Mouse (Mus musculus): Measurements from ENCODE around the gene Fam133b. TPM values are rescaled to one million over a fixed set of nuclear protein-coding genes. Genes with fewer than 3 reads are reported as not detected.
"Not testable (repeated sequence)": the region's sequence is repeated elsewhere in the genome, so short reads cannot be mapped to it uniquely, and the experiment has no call there.

Gene Fam133b
- total RNA-seq, 2 experiments from 2014 or later = 45.8 to 46.6 TPM

DNA sequence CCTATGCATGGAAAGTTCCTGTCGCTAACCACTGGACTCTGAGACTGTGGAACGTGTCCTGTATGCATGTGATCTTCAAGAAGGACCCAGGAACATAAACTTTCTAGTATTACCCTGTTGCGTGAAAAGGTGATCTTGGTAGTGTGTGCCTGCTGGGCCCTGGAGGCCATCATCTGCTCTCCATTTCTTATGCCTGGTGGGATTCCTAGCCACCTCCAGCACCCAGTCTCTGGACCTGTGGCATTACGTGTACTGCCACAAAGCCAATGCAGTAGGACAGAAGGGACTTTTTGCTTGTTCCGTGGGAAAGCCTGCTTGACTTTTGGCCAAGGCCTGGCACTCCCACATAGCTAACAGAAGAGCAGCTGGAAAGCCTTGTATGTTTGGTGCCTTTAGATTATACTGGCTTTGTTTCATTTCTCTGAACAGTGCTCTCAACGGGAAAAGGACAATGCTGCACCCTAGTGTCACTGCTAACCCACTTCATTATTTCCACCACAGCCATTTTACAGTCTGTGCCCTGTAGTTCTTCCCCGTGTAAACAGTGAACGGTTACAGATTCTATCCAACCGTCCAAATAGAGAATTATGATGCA lies 27.1 kb upstream of the Fam133b start:
- peak; percentile 36 to 39 for DNase-seq (ENCODE audit: low spot score in 2 of 2)

DNA sequence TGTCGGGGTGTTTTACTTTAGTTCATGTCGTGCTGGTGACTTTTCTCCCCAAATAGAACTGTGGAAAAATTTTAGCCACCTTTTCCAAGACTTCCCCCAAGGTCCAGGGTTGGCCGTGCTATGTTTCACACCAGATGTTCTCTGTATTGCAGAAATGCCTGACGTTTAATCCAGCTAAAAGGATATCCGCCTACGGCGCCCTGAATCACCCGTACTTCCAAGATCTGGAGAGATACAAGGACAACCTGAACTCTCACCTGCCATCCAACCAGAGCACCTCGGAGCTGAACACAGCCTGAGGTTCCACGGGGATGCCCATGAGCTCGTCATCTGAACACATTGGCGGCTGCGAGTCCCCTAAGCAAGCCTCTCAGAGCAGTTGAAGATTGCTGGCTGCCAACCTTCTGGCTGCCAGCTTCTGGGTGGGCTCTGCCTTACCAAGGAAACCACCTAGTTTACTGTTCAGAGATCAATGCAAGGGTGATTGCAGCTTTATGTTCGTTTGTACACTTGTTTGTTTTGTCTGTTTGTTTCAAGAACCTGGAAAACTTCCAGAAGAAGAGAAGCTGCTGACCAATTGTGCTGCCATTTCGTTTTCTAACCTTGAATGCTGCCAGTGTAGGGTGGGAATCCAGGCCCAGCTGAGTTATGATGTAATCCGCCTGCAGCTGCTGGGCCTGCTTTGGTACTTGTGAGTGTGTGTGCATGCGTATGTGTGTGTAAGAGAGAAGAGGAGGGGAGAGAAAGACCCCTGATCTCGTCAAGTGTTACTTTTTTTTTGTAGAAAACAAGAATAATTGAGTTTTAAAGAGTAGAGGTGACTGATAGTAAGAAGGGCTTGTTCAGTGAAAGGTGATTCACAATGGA lies 22.9 kb upstream of the Fam133b start:
- DNase-seq (ENCODE audit: low spot score in 2 of 2) = no peak

- DNase-seq (ENCODE audit: low spot score in 2 of 2) = no peak
Observed at GRCm38 (mm10) chr5:3521741-3522140, 21.9 kb upstream of the Fam133b start.

GRCm38 (mm10) chr5:3522826-3523225 lies 20.8 kb upstream of the Fam133b start:
- no peak for DNase-seq (ENCODE audit: low spot score in 2 of 2)

DNA sequence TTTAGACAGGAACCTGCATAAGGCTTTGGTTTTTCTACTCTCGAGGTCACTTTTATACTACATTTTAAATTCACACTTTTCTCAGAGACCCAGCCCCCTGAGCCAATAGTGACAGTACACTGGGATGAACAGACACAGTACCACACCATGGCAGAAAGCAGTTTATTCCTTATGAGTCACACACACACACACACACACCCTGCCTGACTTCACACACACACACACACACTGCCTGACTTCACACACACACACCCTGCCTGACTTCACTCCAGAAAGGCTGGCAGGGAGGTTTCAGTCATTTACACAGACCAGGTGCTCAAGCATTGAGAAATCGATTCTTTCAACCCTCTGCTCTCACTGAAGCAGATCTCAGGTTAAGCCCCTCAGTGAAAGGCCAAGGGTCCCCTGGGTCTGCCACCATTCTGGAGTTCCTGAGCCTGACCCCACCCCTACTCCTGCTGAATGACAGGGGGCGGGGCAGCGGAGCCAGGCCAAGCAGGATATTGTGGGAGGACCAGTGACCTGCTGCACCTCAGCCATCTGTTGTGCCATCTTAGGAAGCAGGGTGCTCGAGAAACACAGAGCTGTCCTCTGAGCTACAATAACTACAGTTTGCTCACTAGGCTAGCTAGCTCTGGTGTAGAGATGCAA lies 16.5 kb upstream of the Fam133b start:
- no peak for DNase-seq (ENCODE audit: low spot score in 2 of 2)

DNA sequence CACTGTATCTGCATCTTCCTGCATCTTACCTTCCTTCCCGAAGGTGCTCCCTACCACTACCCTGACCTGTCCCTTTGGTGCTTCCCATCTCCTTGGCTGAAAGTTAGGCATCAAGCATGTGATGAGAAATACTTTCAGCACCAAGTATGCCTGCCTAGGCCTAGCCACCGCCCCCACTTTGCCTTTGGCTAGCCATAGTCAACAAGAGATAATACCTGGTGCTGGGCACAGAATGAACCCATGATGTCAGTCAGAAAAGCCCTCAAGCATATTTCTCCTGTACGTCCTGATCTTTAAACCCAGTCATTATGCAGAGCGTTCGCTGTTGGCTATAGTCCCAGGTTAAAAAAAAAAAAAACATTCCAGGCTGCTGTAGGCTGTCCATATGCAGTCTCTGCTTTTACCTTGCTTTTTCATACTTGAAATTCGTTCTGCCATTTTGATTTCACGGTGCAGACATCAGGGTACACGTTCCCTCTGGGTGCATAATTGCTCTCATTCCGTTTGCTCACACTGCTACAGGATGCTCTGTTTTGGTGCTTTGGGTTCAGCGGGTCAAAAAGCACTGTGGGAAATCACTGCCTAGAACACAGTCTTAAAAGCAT lies 13.9 kb upstream of the Fam133b start:
- DNase-seq (ENCODE audit: low spot score in 2 of 2) = no peak

DNA sequence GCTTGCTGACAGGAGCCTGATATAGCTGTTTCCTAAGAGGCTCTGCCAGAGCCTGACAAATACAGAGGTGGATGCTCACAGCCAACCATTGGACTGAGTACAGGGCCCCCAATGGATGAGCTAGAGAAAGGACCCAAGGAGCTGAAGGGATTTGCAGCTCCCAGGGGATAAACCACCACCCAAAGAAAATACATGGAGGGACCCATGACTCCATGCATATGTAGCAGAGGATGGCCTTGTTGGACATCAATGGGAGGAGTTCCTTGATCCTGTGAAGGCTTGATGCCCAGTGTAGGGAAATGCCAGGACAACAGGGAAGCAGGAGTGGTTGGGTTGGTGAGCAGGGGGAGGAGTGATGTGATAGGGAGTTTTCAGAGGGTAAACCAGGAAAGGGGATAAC lies 11.6 kb upstream of the Fam133b start:
- DNase-seq (ENCODE audit: low spot score in 2 of 2) = not testable (repeated sequence)

DNA sequence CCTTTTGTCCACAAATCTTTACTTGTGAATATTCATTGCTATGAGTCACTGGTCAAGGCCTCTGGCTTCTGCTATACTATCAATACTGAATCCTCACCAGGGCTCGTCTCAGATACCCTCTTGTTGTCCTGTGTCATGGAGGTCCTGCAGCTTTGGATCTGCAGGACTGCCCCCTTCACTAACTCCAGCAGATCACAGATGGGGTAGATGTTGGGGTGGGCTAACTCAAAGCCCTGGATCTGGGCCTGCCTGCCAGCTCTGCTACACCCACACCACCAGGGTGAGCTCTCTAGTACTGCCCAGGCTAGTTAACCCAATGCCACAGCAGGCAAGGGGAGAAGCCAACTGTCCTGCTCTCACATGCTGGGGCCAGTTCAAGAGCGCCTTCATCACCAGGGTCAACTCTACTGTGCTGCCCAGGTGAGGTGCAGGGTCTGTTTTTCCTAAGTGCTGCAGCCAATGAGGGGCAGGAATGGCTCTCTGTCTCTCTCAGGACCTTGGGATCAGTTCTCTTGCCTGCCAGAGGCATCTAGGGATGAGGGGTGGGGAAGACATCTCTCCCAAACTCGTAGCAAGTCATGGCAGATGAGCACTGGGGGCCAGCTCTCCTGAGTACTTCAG lies 6.9 kb upstream of the Fam133b start:
- DNase-seq (ENCODE audit: low spot score in 2 of 2) = no peak

- no peak for DNase-seq (ENCODE audit: low spot score in 2 of 2)
Observed at GRCm38 (mm10) chr5:3538505-3539472, 4.8 kb upstream of the Fam133b start.

DNA sequence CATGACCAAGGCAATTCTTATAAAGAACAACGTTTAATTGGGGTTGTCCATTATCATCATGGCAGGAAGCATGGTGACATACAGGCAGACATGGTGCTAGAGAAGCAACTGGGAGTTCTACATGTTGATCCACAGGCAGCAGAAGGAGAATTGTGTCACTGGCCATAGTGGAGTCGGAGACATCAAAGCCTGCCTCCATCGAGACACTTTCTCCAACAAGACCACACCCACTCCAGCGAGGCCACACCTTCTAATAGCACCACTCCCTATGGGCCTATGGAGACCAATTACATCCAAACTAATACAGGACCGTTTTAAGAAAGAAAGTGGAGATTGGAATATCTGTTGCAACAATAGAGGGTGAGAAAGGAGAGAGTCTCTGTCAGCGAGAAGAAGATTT lies 1.8 kb upstream of the Fam133b start:
- no peak for DNase-seq (ENCODE audit: low spot score in 2 of 2)

DNA sequence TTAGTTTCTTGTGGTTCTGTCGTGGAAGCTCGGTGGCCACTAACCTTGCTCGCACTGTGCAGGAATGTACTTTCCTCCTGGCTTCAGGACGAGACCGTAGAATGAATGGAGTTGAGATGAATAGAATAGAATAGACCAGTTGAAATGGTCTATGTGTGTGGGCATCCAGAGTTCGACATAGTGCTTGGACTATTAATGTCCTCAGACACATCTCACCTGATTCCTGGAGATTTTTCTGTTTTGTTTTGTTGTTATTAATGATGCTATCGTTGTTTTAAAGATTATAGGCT lies 792 bp downstream of the Fam133b start:
- no peak for DNase-seq (ENCODE audit: low spot score in 2 of 2)

DNA sequence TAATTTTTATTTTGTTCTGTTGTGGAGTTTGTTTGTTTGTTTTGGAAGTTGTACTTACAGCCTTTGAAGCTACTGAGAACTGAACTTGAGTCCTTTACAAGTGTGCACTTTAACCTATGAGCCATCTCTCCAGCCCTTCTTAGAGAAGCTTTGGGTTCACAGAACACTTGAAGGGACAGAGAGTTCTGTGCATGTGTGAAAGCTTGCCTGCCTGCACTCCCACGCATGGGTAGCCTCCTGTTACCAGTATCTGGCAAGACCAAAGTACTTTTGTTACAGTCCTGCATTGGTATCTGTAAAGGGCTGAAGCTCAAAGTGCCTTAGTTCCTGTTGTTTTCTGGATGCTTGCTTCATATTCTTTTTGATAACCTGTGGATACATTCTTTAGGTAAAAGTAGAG lies 2.6 kb downstream of the Fam133b start:
- no peak for DNase-seq (ENCODE audit: low spot score in 2 of 2)

DNA sequence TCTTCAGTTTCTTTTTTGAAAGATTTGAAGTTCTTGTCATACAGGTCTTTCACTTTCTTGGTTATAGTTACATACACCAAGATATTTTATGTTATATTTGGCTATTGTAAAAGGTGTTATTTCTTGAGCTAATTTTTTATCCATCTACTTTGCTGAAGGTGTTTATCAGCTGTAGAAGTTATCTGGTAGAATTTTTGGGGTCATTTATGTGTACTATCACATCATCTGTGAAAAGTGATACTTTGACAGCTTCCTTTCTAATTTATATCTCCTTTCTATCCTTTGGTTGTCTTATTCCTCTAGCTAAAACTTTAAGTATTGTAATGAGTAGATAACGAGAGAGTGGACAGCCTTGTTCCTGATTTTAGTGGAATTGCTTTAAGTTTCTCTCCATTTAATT lies 7.8 kb downstream of the Fam133b start:
- no peak for DNase-seq (ENCODE audit: low spot score in 2 of 2)

GRCm38 (mm10) chr5:3554198-3554597 lies 10.6 kb downstream of the Fam133b start:
- DNase-seq (ENCODE audit: low spot score in 2 of 2) = no peak

DNA sequence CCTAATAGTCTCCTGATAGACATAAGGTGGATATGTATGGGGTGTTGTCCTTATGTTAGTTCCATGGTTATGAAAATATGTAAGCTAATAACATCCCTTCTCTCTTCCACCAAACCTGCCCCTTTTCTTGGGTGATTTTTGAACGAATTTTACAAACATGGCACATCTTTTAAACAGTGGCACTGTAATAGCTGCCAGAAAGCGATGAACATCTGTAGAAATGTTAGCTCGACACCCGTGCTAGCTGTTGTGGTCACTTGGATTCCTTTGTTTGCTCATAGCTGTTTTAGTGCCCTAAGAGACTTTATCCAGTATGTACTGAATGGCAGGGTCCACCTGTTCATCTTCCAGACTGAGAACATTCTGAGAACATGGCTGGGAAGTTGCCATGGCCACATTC lies 27.6 kb downstream of the Fam133b start, which contains the start of gene 1700109H08Rik:
1700109H08Rik (plus strand) TSS at position 301 of the 400 bp plus-strand sequence.
- DNase-seq (ENCODE audit: low spot score in 2 of 2) = no peak

GRCm38 (mm10) chr5:3574825-3575224 lies 31.2 kb downstream of the Fam133b start:
- DNase-seq (ENCODE audit: low spot score in 2 of 2) = no peak

GRCm38 (mm10) chr5:3577939-3578338 lies 34.3 kb downstream of the Fam133b start:
- DNase-seq (ENCODE audit: low spot score in 2 of 2) = no peak

DNA sequence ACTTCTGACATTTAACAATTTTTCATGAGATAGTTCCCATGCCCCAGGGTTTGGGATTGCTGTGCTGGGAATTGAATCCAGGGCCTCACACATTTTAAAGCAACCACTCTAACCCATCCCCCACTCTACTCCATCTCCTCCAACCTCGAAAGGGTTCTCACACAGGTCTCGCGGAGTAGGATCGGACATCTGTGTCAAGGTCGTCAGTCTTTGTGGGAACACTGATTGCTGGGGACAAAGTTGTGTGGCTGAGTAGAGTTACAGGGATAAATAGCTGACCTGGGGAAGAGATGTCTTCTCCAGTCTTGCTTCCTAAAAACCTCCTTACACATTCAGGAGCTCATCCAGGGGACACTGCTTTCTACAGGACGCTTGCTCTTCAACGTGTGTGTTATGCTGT lies 35.4 kb downstream of the Fam133b start:
- DNase-seq (ENCODE audit: low spot score in 2 of 2) = no peak

GRCm38 (mm10) chr5:3595693-3596398 lies 52.2 kb downstream of the Fam133b start, which contains the start of gene Pex1:
Gene Pex1, plus strand, starts transcription at chr5:3596066.
- DNase-seq (ENCODE audit: low spot score in 2 of 2) = peak; percentile 91 to 96

GRCm38 (mm10) chr5:3596399-3596766 lies 52.8 kb downstream of the Fam133b start, which contains the start of gene Rbm48:
Gene Rbm48, minus strand, starts transcription at chr5:3596585.
- DNase-seq (ENCODE audit: low spot score in 2 of 2) = peak; percentile 79 to 83
